Mouse (Mus musculus): ENCODE data around the gene Mpp3.

DNA sequence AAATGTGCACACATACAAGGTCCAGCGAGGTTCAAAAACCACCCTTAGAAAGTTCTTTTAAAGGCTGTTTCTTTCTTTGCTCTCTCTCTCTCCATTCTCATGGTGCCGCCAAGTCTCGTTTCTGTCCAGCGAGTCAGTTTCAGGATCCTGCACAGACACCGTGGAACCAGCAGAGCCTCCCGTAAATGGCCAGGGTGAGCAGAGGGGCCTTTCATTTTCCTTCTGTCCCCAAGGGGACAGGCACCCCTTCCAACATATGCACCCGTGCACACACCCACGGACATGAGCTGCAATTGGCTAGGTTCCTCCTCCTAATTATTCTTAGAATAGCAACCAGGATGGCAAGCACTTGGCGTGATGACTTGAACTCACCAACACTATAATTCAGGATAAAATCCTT lies 54.8 kb downstream of the Mpp3 start:
- TF ChIP-seq TAL1 (IDR thresholded peaks at IDR 0.05; ENCODE audit: low read length) (no peak), GATA1 (IDR thresholded peaks at IDR 0.05; ENCODE audit: low read length) (no peak)

All from erythroblast, embryonic 14.5 days (primary cell).